Mouse (Mus musculus) thymus, adult 2 months (tissue): ENCODE measurements around the gene Hk1. TPM values are rescaled to one million over a fixed set of nuclear protein-coding genes. Genes with fewer than 3 reads are reported as not detected.
A peak's percentile ranks its signal among the peaks of the same experiment; 100 is the strongest.
"Not testable (repeated sequence)": the region's sequence is repeated elsewhere in the genome, so short reads cannot be mapped to it uniquely, and the experiment has no call there.

Experiments
- DNase-seq: peaks from one replicate; pipeline ENCODE4 v3.0.0; 2021
- H3K27ac ChIP-seq: fragments of 200-500 bp; 2 replicates; pipeline ENCODE4 v1.5.1; 2012; ENCODE audit warnings: low read length, control low read depth; ENCODE audit not compliant: control insufficient read depth, insufficient read depth
- H3K27me3 ChIP-seq: fragments of 200-500 bp; 2 replicates; pipeline ENCODE4 v1.6.1; 2012; ENCODE audit warnings: mild to moderate bottlenecking, low read length, moderate library complexity, mixed read lengths; ENCODE audit not compliant: control insufficient read depth, insufficient read depth
- H3K36me3 ChIP-seq: fragments of 200-500 bp; 2 replicates; pipeline ENCODE4 v1.6.1; 2012; ENCODE audit warnings: mild to moderate bottlenecking, low read length, moderate library complexity; ENCODE audit not compliant: control insufficient read depth, insufficient read depth
- H3K4me1 ChIP-seq: fragments of 200-500 bp; replicated peaks from 2 replicates; pipeline ENCODE4 v1.6.1; 2012; ENCODE audit warnings: low read length; ENCODE audit not compliant: control insufficient read depth, insufficient read depth
- H3K4me3 ChIP-seq: fragments of 200-500 bp; 2 replicates; pipeline ENCODE4 v1.5.1; 2012; ENCODE audit warnings: mild to moderate bottlenecking, low read length, control low read depth, moderate library complexity; ENCODE audit not compliant: control insufficient read depth, insufficient read depth
- CTCF ChIP-seq: fragments of 200-500 bp; IDR thresholded peaks from 2 replicates; pipeline ENCODE4 v1.5.1; 2012; ENCODE audit warnings: mild to moderate bottlenecking, control low read depth, low read length, moderate library complexity, borderline replicate concordance; ENCODE audit not compliant: control insufficient read depth, poor library complexity, insufficient read depth; ENCODE audit errors: extremely low read depth
- POLR2A ChIP-seq: fragments of 200-500 bp; IDR thresholded peaks from 2 replicates; pipeline ENCODE4 v1.6.1; 2012; ENCODE audit warnings: mild to moderate bottlenecking, low read length, control low read depth, moderate library complexity; ENCODE audit not compliant: control insufficient read depth, poor library complexity, insufficient read depth; ENCODE audit errors: extremely low read depth
- WGBS: fragments of 180-500 bp; shearing (Covaris S2); methylation state at CpG from one replicate; pipeline ENCODE4 v1.1.7; 2018; 5-methylcytosine and 5-hydroxymethylcytosine counted together
- polyA plus RNA-seq: library from polyadenylated mRNA; depleted of rRNA; stranded (reverse); fragments of >200 nt; gene quantifications from 2 replicates; pipeline ENCODE4 v1.2.3, GENCODE M21; 2012

The Hk1 gene
- polyA plus RNA-seq, 1 experiment = 52.1 TPM

- DNase-seq = no peak
- no peak overlapping the region for H3K27ac ChIP-seq
- no peaks in the 10 kb centered on the region for H3K27me3 ChIP-seq
- WGBS = 37% methylated on average over 8 of the region's 8 CpGs
- peaks cover 36% of the 10 kb centered on the region for H3K4me1 ChIP-seq
- no peak for TF ChIP-seq POLR2A
- no peak for TF ChIP-seq CTCF
- no peaks in the 10 kb centered on the region for H3K36me3 ChIP-seq
- H3K4me3 ChIP-seq = peak overlapping the region; percentile 55
Measured at GRCm38 (mm10) chr10:62326818-62327571, 52.7 kb downstream of the Hk1 start.

GRCm38 (mm10) chr10:62326002-62326401 is 53.7 kb downstream of the Hk1 start:
- 53% methylated on average over 8 of the region's 8 CpGs for WGBS
- no peak overlapping the region for H3K4me3 ChIP-seq
- 0 out of 2 replicates have a peak overlapping the region, but pooled peaks have one; percentile 42 for H3K27ac ChIP-seq

DNA sequence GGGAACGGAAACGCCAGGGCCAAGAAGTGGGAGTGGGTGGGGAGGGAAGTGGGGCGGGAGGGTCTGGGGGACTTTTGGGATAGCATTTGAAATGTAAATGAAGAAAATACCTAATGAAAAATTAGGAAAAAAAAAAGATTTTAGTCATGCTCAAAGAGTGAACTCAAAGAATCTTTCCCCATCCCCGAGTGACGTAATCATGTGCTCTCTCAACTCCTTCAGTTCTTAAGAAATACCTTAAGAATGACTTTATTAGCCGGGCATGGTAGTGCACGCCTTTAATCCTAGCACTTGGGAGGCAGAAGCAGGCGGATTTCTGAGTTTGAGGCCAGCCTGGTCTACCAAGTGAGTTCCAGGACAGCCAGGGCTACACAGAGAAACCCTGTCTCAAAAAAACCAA is 56.9 kb downstream of the Hk1 start:
- not testable (repeated sequence) for H3K27me3 ChIP-seq, DNase-seq, H3K27ac ChIP-seq, H3K4me3 ChIP-seq, H3K36me3 ChIP-seq
- whole genome bisulfite sequencing = 92% methylated on average over 8 of the region's 8 CpGs
- peaks cover 21% of the 10 kb centered on the region for H3K4me1 ChIP-seq

More at GRCm38 (mm10) chr10:62326002-62326401, 53.7 kb downstream of the Hk1 start:
- H3K27me3 ChIP-seq = no peaks in the 10 kb centered on the region
- H3K36me3 ChIP-seq = no peaks in the 10 kb centered on the region
- TF ChIP-seq POLR2A = no peak
- TF ChIP-seq CTCF = no peak
- DNase-seq = no peak
- peaks cover 33% of the 10 kb centered on the region for H3K4me1 ChIP-seq

- WGBS = 78% methylated on average over 9 of the region's 9 CpGs
- Histone ChIP-seq H3K36me3 (no peaks in the 10 kb centered on the region), H3K27ac (no peak overlapping the region), H3K27me3 (no peaks in the 10 kb centered on the region), H3K4me3 (no peak overlapping the region), H3K4me1 (peaks cover 9% of the 10 kb centered on the region)
- DNase-seq = no peak
- TF ChIP-seq POLR2A = no peak
- no peak for TF ChIP-seq CTCF
Measured at GRCm38 (mm10) chr10:62321457-62321856, 58.3 kb downstream of the Hk1 start.

GRCm38 (mm10) chr10:62320402-62320978 is 59.2 kb downstream of the Hk1 start:
- no peaks in the 10 kb centered on the region for H3K27me3 ChIP-seq
- 85% methylated on average over 9 of the region's 9 CpGs for WGBS
- no peaks in the 10 kb centered on the region for H3K36me3 ChIP-seq
- H3K27ac ChIP-seq = no peak overlapping the region
- no peak for DNase-seq
- no peak for TF ChIP-seq CTCF
- TF ChIP-seq POLR2A = no peak
- H3K4me3 ChIP-seq = no peak overlapping the region
- H3K4me1 ChIP-seq = peaks cover under 1% of the 10 kb centered on the region

- H3K36me3 ChIP-seq = no peaks in the 10 kb centered on the region
- no peak overlapping the region for H3K27ac ChIP-seq
- no peak for DNase-seq
- 75% methylated on average over 7 of the region's 7 CpGs for WGBS
- H3K4me3 ChIP-seq = no peak overlapping the region
- no peaks in the 10 kb centered on the region for H3K4me1 ChIP-seq
- TF ChIP-seq POLR2A = no peak
- no peak for TF ChIP-seq CTCF
- H3K27me3 ChIP-seq = no peaks in the 10 kb centered on the region
Measured at GRCm38 (mm10) chr10:62319154-62319553, 60.6 kb downstream of the Hk1 start.

DNA sequence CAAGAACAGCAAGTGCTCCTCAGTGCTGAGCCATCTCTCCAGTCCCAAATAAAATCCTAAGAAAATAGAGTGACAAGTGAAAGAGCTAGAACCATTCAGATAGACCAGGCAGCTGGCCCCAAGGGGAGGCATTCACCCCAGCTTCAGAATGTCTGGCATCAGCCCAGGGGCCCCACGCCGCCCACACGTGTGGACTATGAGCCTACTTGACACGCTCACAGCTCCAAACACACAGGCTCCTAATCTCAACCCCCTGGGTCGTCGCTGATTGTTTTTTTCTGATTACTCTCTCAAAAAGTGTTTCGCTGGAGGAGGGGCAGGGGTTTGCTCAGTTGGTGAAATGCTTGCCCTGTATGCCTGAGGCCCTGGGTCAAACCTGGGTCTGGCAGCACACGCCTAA is 63.2 kb downstream of the Hk1 start:
- no peaks in the 10 kb centered on the region for H3K36me3 ChIP-seq
- H3K27me3 ChIP-seq = no peaks in the 10 kb centered on the region
- no peak for DNase-seq
- no peak for TF ChIP-seq CTCF
- TF ChIP-seq POLR2A = no peak
- H3K4me1 ChIP-seq = peaks cover 5% of the 10 kb centered on the region
- H3K4me3 ChIP-seq = no peak overlapping the region
- WGBS = 91% methylated on average over 8 of the region's 8 CpGs
- H3K27ac ChIP-seq = no peak overlapping the region
